Mouse (Mus musculus): ENCODE measurements around the gene Enpp6.

GRCm38 (mm10) chr8:46984647-46985046 is 2.0 kb upstream of the Enpp6 start:
- TF ChIP-seq POLR2A (IDR thresholded peaks at IDR 0.05; ENCODE audit: low read depth, low read length) (no peak), CTCF (IDR thresholded peaks at IDR 0.05; ENCODE audit: extremely low read depth, insufficient read length, insufficient replicate concordance, low read depth, low read length) (no peak)
